Mouse (Mus musculus): ENCODE measurements around the gene Rgcc.

Gene Rgcc

DNA sequence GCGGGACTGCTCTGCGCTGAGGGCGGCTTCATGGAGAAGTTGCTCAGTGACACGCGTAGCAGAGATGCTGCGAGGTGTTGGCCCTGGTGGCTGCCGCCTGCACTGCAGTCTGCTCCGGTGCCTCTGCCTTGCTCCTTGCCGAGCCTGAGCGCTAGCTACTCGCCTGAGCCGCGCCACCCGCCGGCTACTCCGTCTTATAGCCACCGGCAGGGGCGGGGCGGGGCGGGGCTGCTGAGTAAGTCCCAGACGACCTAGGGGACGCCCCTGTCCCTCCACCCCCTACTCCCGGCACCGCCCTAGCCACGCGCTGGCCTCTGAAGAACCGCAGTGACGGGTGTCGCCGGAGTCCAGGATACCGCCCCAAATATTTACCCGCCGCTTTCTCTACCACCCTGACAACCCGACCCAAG, at the start of gene Rgcc:
Rgcc (minus strand) TSS at position 180 of the 410 bp plus-strand sequence.
- peak; percentile 86 for DNase-seq (ENCODE audit: low spot score)

- no peak for DNase-seq (ENCODE audit: low spot score)
Measured at GRCm38 (mm10) chr14:79346384-79346783, 44.9 kb upstream of the Rgcc start.

- no peak for DNase-seq (ENCODE audit: low spot score)
Measured at GRCm38 (mm10) chr14:79335613-79336012, 34.2 kb upstream of the Rgcc start.

- DNase-seq (ENCODE audit: low spot score): no peak
Measured at GRCm38 (mm10) chr14:79331936-79332335, 30.5 kb upstream of the Rgcc start.

- no peak for DNase-seq (ENCODE audit: low spot score)
Measured at GRCm38 (mm10) chr14:79330944-79331561, 29.6 kb upstream of the Rgcc start.

GRCm38 (mm10) chr14:79327033-79327432, 25.6 kb upstream of the Rgcc start:
- DNase-seq (ENCODE audit: low spot score): no peak

- no peak for DNase-seq (ENCODE audit: low spot score)
Measured at GRCm38 (mm10) chr14:79324112-79324840, 22.8 kb upstream of the Rgcc start.

DNA sequence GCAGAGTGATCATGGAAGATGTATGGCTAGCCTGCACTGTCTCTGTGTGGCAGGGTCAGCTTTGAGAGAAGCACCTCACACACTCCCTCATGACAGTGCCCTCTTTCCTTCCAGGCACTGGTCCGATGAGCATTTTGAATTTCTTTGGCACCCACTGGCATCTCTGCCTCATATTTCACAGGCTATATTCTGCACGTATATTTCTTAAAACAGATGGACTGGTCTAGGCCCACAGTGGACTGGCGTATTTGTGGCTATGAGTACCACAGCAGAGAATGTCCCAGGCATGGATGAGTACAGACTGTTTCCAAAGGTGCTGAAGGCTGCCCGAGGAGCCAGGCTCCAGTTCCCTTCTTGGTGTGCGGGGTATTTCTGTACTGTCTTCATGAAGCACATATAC, 20.4 kb upstream of the Rgcc start:
- DNase-seq (ENCODE audit: low spot score): no peak

DNA sequence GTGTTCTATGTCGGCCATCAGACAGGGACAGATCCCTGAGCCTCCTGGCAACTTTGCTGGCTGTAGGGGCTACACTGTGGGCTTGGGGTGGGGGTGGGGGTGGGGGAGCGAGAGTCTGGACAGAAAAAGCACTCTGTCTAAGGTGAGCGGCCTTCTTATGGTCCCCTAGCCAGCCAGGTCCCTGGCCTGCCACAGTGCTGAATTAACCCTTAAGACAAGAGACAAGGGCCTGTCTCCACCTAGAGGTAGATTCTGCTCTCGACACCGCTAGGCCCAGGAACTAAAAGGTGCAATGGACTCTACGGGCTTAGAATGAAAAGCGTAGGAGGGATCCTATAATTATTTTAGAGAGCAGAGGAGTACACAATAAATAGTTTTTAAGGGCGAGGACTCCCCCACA, 19.7 kb upstream of the Rgcc start:
- DNase-seq (ENCODE audit: low spot score): no peak

GRCm38 (mm10) chr14:79317602-79318001, 16.2 kb upstream of the Rgcc start:
- no peak for DNase-seq (ENCODE audit: low spot score)

GRCm38 (mm10) chr14:79315877-79316276, 14.4 kb upstream of the Rgcc start:
- DNase-seq (ENCODE audit: low spot score): no peak

- no peak for DNase-seq (ENCODE audit: low spot score)
Measured at GRCm38 (mm10) chr14:79314245-79315010, 13.0 kb upstream of the Rgcc start.

DNA sequence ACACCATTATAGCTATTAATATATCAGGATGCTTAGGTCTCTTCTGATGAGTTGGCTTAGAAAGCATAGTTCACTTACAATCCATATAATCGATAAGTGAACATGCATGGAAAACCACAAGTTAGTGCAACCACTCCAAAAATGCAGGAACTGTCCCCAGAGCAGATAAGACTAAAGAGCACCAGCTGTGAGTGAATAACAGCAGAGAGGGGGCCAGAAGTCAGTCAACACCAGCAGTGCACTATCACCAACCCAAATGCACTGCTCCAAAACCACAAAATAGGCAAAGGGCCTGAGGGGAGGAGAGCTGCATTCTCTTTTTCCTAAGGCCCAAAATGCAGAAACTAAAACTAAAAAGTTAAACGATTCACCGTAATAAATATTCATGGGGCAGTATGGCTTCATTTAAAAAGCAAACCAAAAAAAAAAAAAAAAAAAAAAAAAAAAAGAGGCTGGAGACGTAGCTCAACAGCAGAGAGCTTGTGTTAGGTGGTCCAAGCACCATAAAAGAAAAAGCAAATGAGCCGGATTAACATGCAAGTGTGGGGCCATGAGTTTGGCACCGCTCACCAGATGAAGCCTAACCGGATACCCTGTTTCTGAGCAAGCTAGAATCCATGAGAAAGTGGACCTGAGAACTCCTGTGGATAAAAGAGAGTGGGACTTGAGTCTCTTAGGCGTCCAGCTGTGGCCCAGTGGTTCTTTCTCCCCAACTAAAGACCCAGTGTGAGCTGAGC, 12.2 kb upstream of the Rgcc start:
- DNase-seq (ENCODE audit: low spot score): no peak

DNA sequence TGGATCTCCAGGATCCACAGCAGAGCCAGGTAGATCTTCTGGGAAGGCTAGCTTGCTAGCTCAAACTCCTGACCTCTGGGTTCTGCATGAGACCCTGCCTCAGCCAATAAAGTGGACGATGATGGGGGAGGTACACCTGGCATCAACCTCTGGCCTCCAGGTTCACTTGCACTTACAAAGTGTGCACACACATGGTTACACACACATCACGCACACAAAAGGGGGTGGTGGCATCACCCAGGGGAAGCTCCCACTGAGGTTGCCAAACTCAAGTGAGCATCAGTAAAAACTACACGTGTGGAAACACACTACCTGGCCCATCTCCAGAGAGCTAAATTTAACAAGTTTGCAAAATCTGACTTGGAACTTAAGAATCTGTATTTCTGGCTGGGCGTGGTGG, 11.3 kb upstream of the Rgcc start:
- no peak for DNase-seq (ENCODE audit: low spot score)

DNA sequence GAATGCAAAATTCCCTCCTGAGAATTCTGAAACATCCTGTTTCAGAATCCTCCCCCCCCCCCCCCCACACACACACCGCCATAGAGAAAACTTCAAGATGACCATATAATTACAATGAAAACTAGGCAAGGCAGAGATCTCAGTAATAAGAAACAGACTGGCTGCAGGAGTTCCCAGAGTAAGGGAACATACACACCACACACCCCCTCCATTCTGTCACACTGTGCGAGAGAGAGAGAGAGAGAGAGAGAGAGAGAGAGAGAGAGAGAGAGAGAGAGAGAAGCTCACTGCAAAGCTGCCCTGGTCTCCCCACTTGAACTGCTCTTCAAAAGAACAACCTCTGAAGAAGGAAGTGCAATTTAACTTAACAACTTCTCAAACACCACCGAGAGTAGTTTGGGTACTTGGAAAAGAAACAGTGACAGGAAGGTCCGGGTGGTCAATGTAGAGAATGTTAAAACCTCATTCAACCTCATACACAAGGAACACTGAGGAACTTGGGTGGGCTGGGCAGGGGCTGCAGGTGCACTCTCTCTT, 10.5 kb upstream of the Rgcc start:
- DNase-seq (ENCODE audit: low spot score): no peak

DNA sequence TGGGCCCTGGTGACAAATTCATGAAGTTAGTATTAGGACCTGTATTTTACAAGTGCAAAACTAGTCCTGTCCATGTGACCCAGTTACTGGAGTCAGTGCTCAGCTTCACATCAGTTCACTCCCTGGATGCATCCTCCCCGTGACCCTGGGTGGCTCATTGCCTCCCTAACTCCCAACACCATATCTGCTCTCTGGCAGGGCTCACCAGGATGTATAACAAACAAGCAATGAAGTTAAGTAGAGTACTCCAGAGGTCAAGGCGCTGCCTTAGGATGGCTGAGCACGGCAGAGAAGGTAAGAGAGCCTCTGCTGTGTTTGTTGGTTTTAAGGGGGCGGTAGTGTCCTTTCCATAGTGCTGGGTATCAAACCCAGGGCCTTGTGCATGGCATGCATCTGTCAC, 7.7 kb upstream of the Rgcc start:
- no peak for DNase-seq (ENCODE audit: low spot score)

- DNase-seq (ENCODE audit: low spot score): no peak
Measured at GRCm38 (mm10) chr14:79308364-79308763, 6.9 kb upstream of the Rgcc start.

GRCm38 (mm10) chr14:79307908-79308307, 6.5 kb upstream of the Rgcc start:
- DNase-seq (ENCODE audit: low spot score): no peak

DNA sequence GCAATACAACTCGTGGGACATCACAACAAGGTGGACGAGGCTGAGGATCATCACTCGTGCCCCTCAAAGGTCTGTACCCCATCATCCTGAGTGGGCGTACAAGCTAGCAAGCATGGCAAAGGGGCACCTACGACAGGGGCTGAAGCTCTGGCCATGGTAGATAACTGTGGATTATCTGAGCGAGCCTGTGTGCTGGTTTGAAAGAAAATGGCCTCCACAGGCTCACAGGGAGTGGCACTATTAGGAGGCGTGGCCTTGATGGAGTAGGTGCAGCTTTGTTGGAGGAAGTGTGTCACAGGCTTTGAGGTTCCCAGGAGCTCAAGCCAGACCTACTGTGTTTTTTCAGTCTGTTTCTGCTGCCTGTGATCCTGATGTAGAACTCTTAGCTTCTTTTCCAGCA, 5.7 kb upstream of the Rgcc start:
- DNase-seq (ENCODE audit: low spot score): no peak

DNA sequence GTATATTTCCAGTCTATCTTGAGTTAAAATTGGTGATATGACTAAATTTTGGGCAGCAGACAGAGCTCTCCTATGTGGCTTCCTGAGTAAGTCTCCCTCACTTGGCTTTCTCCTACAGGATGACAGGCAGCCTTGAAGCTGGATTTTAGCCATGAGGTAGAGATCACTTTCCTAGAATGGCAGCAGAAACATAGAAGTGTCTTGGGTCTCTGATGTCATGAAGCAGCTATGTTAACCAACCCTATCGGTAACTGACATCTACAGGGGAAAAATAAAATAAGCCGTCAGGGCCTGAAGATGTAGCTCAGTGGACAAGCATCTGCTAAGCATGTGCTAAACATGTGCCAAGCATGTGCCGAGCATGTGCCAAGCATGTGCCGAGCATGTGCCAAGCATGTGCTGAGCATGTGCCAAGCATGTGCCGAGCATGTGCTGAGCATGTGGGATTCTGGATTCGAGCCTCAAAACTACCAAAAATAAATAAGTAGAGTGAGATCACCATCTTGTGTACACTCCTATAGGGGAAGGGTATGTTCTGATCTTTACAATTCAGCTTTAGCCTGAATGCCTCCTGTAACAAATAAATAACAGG, 3.5 kb upstream of the Rgcc start:
- no peak for DNase-seq (ENCODE audit: low spot score)

DNA sequence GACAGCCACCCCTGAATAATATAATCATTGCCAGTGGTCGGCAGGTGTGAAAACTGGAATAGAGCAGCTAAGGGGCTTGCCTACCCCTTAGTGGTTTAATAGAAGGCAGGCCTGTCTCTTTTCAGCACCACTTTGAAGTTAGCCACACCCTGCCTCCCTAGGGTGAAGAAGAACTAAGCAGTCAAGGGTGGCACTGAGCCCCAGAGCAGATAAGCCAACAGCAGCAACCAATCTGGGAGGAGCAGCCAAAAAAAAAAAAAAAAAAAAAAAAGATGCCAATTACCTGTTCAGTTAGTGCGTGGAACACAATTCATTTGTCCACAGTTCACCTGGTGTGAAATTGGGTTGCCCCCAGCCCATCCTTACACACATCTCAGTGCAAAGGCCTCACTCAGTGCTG, 1.7 kb upstream of the Rgcc start:
- no peak for DNase-seq (ENCODE audit: low spot score)

All from left cerebral cortex, adult 11 months (tissue).